Mouse (Mus musculus) neural tube, embryonic 12.5 days (tissue): ENCODE measurements around the gene Gemin7. TPM values are rescaled to one million over a fixed set of nuclear protein-coding genes. Genes with fewer than 3 reads are reported as not detected.

ENCODE experiments used
- ATAC-seq: fragments of 200-750 bp; cut with Nextera tagmentation; 2 replicates; pipeline ENCODE4 v1.8.0; 2017; ENCODE audit warnings: low read depth, mild to moderate bottlenecking, moderate TSS enrichment, moderate library complexity; ENCODE audit not compliant: low FRiP score
- H3K27ac ChIP-seq: fragments of 300-500 bp; sonication (generic); 2 replicates; pipeline ENCODE4 v1.5.1; 2016
- H3K27me3 ChIP-seq: fragments of 300-500 bp; sonication (generic); replicated peaks from 2 replicates; pipeline ENCODE4 v1.6.1; 2016; ENCODE audit warnings: mild to moderate bottlenecking
- H3K36me3 ChIP-seq: fragments of 300-500 bp; sonication (generic); 2 replicates; pipeline ENCODE4 v1.6.1; 2016; ENCODE audit warnings: mild to moderate bottlenecking
- H3K4me1 ChIP-seq: fragments of 300-500 bp; sonication (generic); 2 replicates; pipeline ENCODE4 v1.6.1; 2016
- H3K4me2 ChIP-seq: fragments of 300-500 bp; sonication (generic); replicated peaks from 2 replicates; pipeline ENCODE4 v1.6.1; 2016; ENCODE audit warnings: mild to moderate bottlenecking
- H3K4me3 ChIP-seq: fragments of 300-500 bp; sonication (generic); 2 replicates; pipeline ENCODE4 v1.5.1; 2016
- H3K9ac ChIP-seq: fragments of 300-500 bp; sonication (generic); 2 replicates; pipeline ENCODE4 v1.6.1; 2016; ENCODE audit warnings: mild to moderate bottlenecking
- H3K9me3 ChIP-seq: fragments of 300-500 bp; sonication (generic); 2 replicates; pipeline ENCODE4 v1.6.1; 2016; ENCODE audit warnings: mild to moderate bottlenecking
- WGBS: fragments of 180-500 bp; shearing (Covaris S2); methylation state at CpG from one replicate; pipeline ENCODE4 v1.1.7; 2016; 5-methylcytosine and 5-hydroxymethylcytosine counted together
- polyA plus RNA-seq: library from polyadenylated mRNA; unstranded; fragments of >200 nt; fragmentation: Nextera tagmentation; extraction: Ambion mirVana; gene quantifications from 2 replicates; pipeline ENCODE4 v1.2.1, GENCODE M21; 2016

The Gemin7 gene
- polyA plus RNA-seq, 1 experiment from 2014 or later, result 140 TPM

DNA sequence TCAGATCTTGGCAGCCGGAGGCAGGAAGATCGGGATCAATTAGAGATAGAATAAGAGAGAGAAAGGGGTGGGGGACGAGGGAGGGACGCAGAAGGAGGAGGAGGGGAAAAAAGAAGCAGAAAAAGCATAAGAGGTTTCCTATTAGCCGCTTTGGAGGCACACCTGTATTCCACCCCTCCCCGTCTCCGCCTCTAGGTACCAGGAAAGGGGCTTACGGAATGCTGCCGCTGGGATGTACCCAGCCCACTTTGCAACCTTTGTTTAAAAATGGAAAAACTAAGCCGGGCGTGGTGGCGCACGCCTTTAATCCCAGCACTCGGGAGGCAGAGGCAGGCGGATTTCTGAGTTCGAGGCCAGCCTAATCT lies 3.6 kb downstream of the Gemin7 start:
- Histone ChIP-seq H3K27me3 (peaks cover 39% of the 10 kb centered on the region), H3K4me2 (peak overlapping the region; percentile 67), H3K36me3 (peaks cover 17% of the 10 kb centered on the region), H3K4me3 (peak overlapping the region; percentile 75), H3K4me1 (peaks cover 28% of the 10 kb centered on the region), H3K9ac (peak overlapping the region; percentile 87), H3K27ac (no peak overlapping the region), H3K9me3 (no peaks in the 10 kb centered on the region)
- WGBS, result 26% methylated on average over 16 of the region's 16 CpGs
- no peak for ATAC-seq

DNA sequence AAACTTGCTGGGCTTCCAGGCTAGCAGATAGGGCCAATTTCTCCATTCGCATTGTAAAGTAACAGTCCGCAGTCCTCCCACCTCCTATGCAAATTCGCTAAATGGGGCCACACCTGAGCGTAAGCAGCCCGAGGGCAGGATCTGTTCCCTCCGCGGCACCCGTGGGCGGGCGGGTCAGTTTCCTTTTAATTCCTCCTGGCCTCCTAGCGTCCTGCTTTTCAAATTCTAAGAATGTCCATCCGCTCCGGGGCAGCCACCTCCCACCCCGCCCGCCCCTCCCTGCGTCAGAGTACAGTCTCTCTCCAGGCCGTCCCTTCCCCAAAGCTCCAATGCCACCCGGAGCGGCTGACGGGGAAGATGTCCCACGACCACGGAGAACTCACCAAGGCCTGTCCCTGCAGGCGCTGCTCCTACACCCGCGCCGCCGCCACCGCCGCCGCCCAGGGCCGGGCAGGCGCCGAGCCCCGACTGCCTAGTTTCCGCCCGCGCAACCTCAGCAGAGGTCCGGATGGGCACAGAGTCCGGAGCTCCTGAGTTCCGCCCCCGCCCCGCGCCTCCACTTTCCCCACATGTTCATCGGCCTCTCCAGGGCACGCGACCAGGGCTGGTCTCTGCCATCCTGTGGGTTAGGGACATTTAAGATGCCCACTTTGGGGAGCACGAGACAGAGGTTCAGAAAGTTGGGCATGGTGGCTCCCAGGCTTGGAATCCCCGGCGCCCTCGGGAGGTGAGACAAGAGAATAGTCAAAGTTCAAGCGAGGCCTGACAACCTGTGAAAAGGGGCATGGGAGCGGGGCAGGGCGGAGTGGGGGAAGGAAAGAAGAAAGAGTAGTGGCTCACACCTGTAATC lies 4.2 kb downstream of the Gemin7 start:
- Histone ChIP-seq H3K9ac (peak overlapping the region; percentile 87), H3K9me3 (no peaks in the 10 kb centered on the region), H3K27me3 (peaks cover 33% of the 10 kb centered on the region), H3K4me2 (peak overlapping the region; percentile 67), H3K4me3 (peak overlapping the region; percentile 75), H3K4me1 (peaks cover 28% of the 10 kb centered on the region), H3K27ac (no peak overlapping the region), H3K36me3 (peaks cover 20% of the 10 kb centered on the region)
- peak; percentile 78 for ATAC-seq
- WGBS, result under 1% methylated on average over 53 of the region's 53 CpGs

DNA sequence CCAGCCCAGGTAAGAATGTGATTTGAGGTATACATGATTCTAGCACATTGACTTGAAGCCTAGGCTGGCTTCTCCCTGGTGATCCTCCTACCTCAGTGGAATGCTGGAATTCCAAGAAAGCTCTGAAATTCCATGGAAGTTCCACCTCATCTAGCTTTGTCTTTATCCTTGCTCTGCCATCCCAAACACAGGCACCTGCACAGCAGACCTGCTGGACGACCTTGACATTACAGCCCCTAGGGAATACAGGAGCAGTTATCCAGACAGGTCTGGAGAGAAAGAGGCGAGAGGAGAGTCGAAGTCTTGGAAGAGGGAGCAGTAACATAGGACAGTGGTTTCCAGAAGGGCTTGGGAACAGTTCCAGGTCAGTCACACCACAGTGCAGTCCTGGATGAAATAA lies 7.7 kb downstream of the Gemin7 start:
- H3K9ac ChIP-seq, result no peak overlapping the region
- peaks cover 40% of the 10 kb centered on the region for H3K36me3 ChIP-seq
- peaks cover 2% of the 10 kb centered on the region for H3K27me3 ChIP-seq
- H3K4me2 ChIP-seq, result no peak overlapping the region
- H3K4me1 ChIP-seq, result peaks cover 20% of the 10 kb centered on the region
- no peak overlapping the region for H3K27ac ChIP-seq
- no peak for ATAC-seq
- no peak overlapping the region for H3K4me3 ChIP-seq
- WGBS, result 90% methylated on average over 3 of the region's 3 CpGs
- H3K9me3 ChIP-seq, result no peaks in the 10 kb centered on the region

DNA sequence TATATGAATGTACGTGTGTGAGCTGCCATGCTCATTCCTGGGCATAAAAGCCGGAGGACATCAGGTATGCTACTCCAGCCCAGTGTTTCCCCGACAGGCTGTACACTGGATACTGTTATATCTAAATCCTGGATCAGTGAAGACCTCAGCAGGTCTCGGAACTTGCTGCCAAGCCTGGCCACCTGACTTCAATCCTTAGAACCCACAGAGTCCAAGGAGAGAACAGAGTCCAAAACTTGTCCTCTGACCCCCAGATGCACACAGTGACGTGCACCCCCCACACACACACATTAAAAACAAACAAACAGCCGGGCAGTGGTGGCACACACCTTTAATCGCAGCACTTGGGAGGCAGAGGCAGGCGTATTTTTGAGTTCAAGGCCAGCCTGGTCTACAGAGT lies 10.0 kb downstream of the Gemin7 start:
- H3K4me2 ChIP-seq, result no peak overlapping the region
- H3K27me3 ChIP-seq, result no peaks in the 10 kb centered on the region
- 95% methylated on average over 8 of the region's 8 CpGs for WGBS
- H3K4me3 ChIP-seq, result no peak overlapping the region
- H3K9me3 ChIP-seq, result peaks cover 4% of the 10 kb centered on the region; the same call in 1 of the 2 replicates
- peaks cover 17% of the 10 kb centered on the region for H3K4me1 ChIP-seq
- no peak overlapping the region for H3K27ac ChIP-seq
- H3K36me3 ChIP-seq, result peaks cover 46% of the 10 kb centered on the region
- no peak for ATAC-seq
- no peak overlapping the region for H3K9ac ChIP-seq

DNA sequence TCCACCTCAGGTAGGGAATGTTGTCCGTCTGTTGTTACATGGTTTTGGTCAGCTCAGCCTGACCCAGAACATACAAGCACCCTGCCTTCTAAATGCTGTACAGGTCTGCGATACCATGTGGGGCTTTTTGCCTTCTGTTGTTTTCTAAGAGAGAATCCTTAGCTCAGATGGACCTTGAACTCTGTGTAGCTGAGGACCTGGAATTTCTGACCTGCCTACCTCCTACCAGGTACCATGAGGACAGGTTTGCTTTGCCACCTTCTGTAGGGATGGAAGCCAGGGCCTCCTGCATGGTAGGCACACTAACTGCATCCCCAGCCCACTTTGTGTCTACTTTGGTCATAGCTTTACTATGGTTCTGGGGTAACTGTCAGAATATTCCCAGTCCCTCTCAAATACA lies 11.6 kb downstream of the Gemin7 start:
- no peak overlapping the region for H3K27ac ChIP-seq
- H3K4me2 ChIP-seq, result no peak overlapping the region
- H3K9ac ChIP-seq, result no peak overlapping the region
- H3K4me3 ChIP-seq, result no peak overlapping the region
- peaks cover 4% of the 10 kb centered on the region; the same call in 1 of the 2 replicates for H3K9me3 ChIP-seq
- peaks cover 46% of the 10 kb centered on the region for H3K36me3 ChIP-seq
- no peak for ATAC-seq
- WGBS, result 100% methylated on average over 2 of the region's 2 CpGs
- H3K4me1 ChIP-seq, result peaks cover 13% of the 10 kb centered on the region
- H3K27me3 ChIP-seq, result no peaks in the 10 kb centered on the region

- Histone ChIP-seq H3K9me3 (peaks cover 4% of the 10 kb centered on the region; the same call in 1 of the 2 replicates), H3K27me3 (no peaks in the 10 kb centered on the region), H3K4me3 (no peak overlapping the region), H3K4me1 (peaks cover 26% of the 10 kb centered on the region), H3K36me3 (peaks cover 34% of the 10 kb centered on the region), H3K9ac (no peak overlapping the region), H3K4me2 (no peak overlapping the region), H3K27ac (no peak overlapping the region)
- no peak for ATAC-seq
- 86% methylated on average over 4 of the region's 4 CpGs for WGBS
These were observed 12.9 kb downstream of the Gemin7 start for GRCm38 (mm10) chr7:19564455-19564854.

- Histone ChIP-seq H3K27ac (no peak overlapping the region), H3K4me1 (peaks cover 32% of the 10 kb centered on the region), H3K9me3 (peaks cover 4% of the 10 kb centered on the region; the same call in 1 of the 2 replicates), H3K27me3 (no peaks in the 10 kb centered on the region), H3K4me2 (0 out of 2 replicates have a peak overlapping the region, but pooled peaks have one; percentile 99), H3K9ac (no peak overlapping the region), H3K4me3 (no peak overlapping the region), H3K36me3 (peaks cover 30% of the 10 kb centered on the region)
- no peak for ATAC-seq
- 90% methylated on average over 3 of the region's 3 CpGs for WGBS
These were observed 13.5 kb downstream of the Gemin7 start for GRCm38 (mm10) chr7:19563884-19564283.

- ATAC-seq, result peak; percentile 59
- peak within 1 kb of the TSS; percentile 63 for H3K27ac ChIP-seq
These were observed 14.6 kb downstream of the Gemin7 start, which contains the start of gene Ppp1r37 for GRCm38 (mm10) chr7:19562643-19563410. TSS of gene Ppp1r37 (minus strand) at chr7:19563076.

DNA sequence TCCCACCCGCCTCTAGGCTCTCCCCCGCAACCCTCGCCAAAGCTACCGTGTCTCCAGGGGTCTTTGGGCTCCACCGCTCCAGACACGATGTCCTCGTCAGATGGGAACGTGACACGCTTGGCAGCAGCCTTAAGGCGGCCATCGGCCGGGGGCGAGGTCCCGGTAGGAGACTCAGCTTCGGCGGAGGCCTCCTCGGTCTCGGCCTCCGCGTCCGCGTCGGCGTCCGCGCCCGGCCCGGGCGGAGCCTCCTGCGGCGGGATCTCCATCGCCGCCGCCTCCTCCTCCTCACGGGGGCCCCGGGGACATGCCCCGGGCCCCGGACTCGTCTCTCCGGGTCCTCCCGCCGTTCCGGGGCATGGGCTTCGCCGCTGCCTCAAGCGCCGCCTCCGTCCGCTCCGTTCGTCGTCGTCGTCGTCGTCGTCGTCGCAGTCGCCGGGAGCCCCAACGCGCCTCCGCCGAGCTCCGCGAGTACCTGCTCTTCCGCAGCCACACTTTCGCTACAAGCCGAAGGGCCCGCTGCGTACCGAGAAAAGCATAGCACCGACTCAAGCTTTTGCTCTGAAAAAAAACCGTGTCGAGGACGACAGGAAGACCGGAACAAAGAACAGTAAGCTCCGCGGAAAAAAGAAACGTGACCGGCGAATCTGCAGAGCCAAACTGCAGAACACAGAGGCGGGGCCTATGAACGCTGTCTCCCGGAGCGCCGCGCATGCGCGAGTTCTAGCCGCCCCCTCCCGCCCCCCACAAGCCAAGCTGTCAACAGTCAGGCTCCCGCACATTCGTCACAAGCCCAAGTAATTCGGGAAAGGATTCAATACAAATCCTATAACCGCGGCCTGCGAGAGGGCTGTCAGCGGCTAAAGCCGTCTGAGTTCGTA lies 15.4 kb downstream of the Gemin7 start:
- Histone ChIP-seq H3K9ac (peak overlapping the region; percentile 92), H3K4me1 (peaks cover 40% of the 10 kb centered on the region), H3K27ac (peak overlapping the region; percentile 63), H3K4me3 (peak overlapping the region; percentile 80), H3K27me3 (no peaks in the 10 kb centered on the region), H3K36me3 (peaks cover 34% of the 10 kb centered on the region), H3K9me3 (peaks cover 4% of the 10 kb centered on the region; the same call in 1 of the 2 replicates), H3K4me2 (peak overlapping the region; percentile 99)
- WGBS, result under 1% methylated on average over 102 of the region's 102 CpGs
- peak; percentile 86 for ATAC-seq

More at GRCm38 (mm10) chr7:19562643-19563410, 14.6 kb downstream of the Gemin7 start, which contains the start of gene Ppp1r37:
- WGBS, result 4% methylated on average over 19 of the region's 19 CpGs
- Histone ChIP-seq H3K9ac (peak within 1 kb of the TSS; percentile 92), H3K9me3 (peaks cover 4% of the 10 kb centered on the region; the same call in 1 of the 2 replicates), H3K4me2 (peak within 1 kb of the TSS; percentile 99), H3K4me1 (peaks cover 40% of the 10 kb centered on the region), H3K4me3 (peak within 1 kb of the TSS; percentile 80), H3K36me3 (peaks cover 32% of the 10 kb centered on the region), H3K27me3 (no peaks in the 10 kb centered on the region)

GRCm38 (mm10) chr7:19561431-19561764 lies 16.0 kb downstream of the Gemin7 start:
- Histone ChIP-seq H3K4me1 (peaks cover 40% of the 10 kb centered on the region), H3K4me2 (peak overlapping the region; percentile 99), H3K4me3 (peak overlapping the region; percentile 80), H3K9me3 (peaks cover 4% of the 10 kb centered on the region; the same call in 1 of the 2 replicates), H3K27me3 (no peaks in the 10 kb centered on the region), H3K36me3 (peaks cover 35% of the 10 kb centered on the region), H3K27ac (peak overlapping the region; percentile 63; the same call in 1 of the 2 replicates), H3K9ac (peak overlapping the region; percentile 92)
- no peak for ATAC-seq
- WGBS, result 2% methylated on average over 11 of the region's 11 CpGs

- H3K27ac ChIP-seq, result no peak overlapping the region
- ATAC-seq, result no peak
- peaks cover 4% of the 10 kb centered on the region; the same call in 1 of the 2 replicates for H3K9me3 ChIP-seq
- peaks cover 32% of the 10 kb centered on the region for H3K36me3 ChIP-seq
- 27% methylated on average over 11 of the region's 11 CpGs for WGBS
- no peaks in the 10 kb centered on the region for H3K27me3 ChIP-seq
- H3K9ac ChIP-seq, result peak overlapping the region; percentile 92
- peak overlapping the region; percentile 99 for H3K4me2 ChIP-seq
- peak overlapping the region; percentile 80 for H3K4me3 ChIP-seq
- peaks cover 40% of the 10 kb centered on the region for H3K4me1 ChIP-seq
These were observed 16.7 kb downstream of the Gemin7 start for GRCm38 (mm10) chr7:19560491-19561260.
